Mouse (Mus musculus) activated CD4-positive, CD25-positive, alpha-beta regulatory T cell, adult 4 months (primary cell): ENCODE measurements around the gene Gm8138. TPM values are rescaled to one million over a fixed set of nuclear protein-coding genes. Genes with fewer than 3 reads are reported as not detected.
"Not testable (repeated sequence)": the region's sequence is repeated elsewhere in the genome, so short reads cannot be mapped to it uniquely, and the experiment has no call there.

Experiments used
- ATAC-seq: one replicate; pipeline ENCODE4 v1.8.0; 2017
- polyA plus RNA-seq, 2 experiments: library from polyadenylated mRNA; unstranded; fragments of 100-300 nt; shearing (Covaris generic); gene quantifications; one replicate each; pipeline ENCODE4 v1.2.1; 2017

Gene Gm8138
- not detected for polyA plus RNA-seq

GRCm38 (mm10) chr14:43416250-43416649 lies at the start of gene Gm8138:
TSS of gene Gm8138 (minus strand) at chr14:43416350.
- not testable (repeated sequence) for ATAC-seq

DNA sequence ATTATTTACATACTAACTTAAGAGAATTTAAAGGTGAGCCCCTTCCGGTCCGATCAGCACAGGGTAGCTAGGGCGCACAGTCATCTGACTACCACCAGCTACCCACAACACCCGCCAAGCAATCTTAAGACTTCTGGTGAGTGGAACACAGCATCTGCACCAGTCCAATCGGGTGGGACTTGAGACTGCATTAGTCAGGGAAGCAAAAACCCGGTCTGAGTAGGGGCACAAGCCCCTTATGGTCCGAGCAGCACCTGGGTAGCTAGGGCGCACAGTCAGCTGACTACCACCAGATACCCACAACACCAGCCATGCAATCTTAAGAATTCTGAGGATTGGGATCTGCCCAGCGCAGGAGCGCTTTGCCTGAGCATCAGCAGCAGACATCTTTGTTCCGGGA lies 54.4 kb downstream of the Gm8138 start:
- ATAC-seq, result not testable (repeated sequence)

Other genes with a start within 250 kb of the Gm8138 start
- not detected for gene Gm7233, start 236.5 kb downstream of the Gm8138 start, polyA plus RNA-seq
- gene Gm8122, start 181.0 kb downstream of the Gm8138 start, polyA plus RNA-seq, result not detected
- gene Gm8126, start 157.7 kb downstream of the Gm8138 start, polyA plus RNA-seq, result not detected
- gene Gm9732, start 141.3 kb downstream of the Gm8138 start, polyA plus RNA-seq, result under 1 TPM; 0.42 to 0.44 TPM
- gene Gm8127, start 122.5 kb downstream of the Gm8138 start, polyA plus RNA-seq, result not detected
- gene 1700001F09Rik, start 68.5 kb downstream of the Gm8138 start, polyA plus RNA-seq, result not detected
- not detected for gene Gm5799, start 127.2 kb upstream of the Gm8138 start, polyA plus RNA-seq
- not detected for gene Gm17654, start 162.8 kb upstream of the Gm8138 start, polyA plus RNA-seq
- not detected for gene Gm10375, start 191.7 kb upstream of the Gm8138 start, polyA plus RNA-seq